Mouse (Mus musculus) T-cell, adult 66 days (primary cell): ENCODE data around the gene Rbpj. TPM values are rescaled to one million over a fixed set of nuclear protein-coding genes. Genes with fewer than 3 reads are reported as not detected.

Experiments
- total RNA-seq, 2 experiments: library from RNA; stranded (reverse); gene quantifications; 3 replicates in 1 of 2; 4 replicates in 1 of 2; pipeline ENCODE4 v1.2.4; 2023

The Rbpj gene
- total RNA-seq = 10 to 100 TPM; 34.4 to 42.2 TPM

GRCm38 (mm10) chr5:53465883-53466282 lies at the start of gene Rbpj:
Gene Rbpj (plus strand): TSS chr5:53466152.

Other genes with a start within 250 kb of the Rbpj start
- gene Smim20, start 199.1 kb upstream of the Rbpj start, total RNA-seq = 10 to 100 TPM; 38.4 to 43.0 TPM
- gene Cckar, start 241.6 kb downstream of the Rbpj start, total RNA-seq = not detected